Mouse (Mus musculus) v-Abl transformed pro-B cells (cell line): Measurements from ENCODE around the gene Fam25c.

Experiments
- in situ Hi-C, 2 experiments: fragments of 400-800 bp; cut with MboI; formaldehyde crosslinking; loops; one replicate each; pipeline ENCODE4 v1.15.1; 2025; ENCODE audit not compliant: unreplicated experiment in 2 of 2

Fam25c gene

DNA sequence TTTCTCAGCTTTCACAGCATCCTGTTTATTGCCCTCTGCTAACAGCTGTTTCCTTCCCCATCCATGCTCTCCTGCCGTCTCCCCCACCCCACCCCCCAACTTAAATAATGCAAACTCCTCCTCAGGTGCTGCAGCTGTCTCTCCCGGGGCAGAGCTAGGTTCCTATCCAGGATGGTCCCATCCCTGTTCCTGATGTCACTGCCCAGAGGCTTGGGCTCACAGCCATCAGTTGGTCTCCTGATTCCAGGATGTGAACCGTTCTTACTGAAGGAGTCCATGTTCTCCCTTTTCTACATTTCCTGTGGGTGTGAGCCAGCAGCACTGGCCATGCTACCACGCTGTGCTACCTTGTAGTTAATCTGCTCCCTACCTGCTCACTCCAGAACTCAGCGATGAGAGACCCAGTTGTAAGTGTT lies 52.0 kb downstream of the Fam25c start:
- in situ Hi-C loops: loop anchor here in 1 of 2 experiments (25.0 kb wide), 1 partner anchor 1116 kb away; the partner anchor contains the start of gene Wdfy4

DNA sequence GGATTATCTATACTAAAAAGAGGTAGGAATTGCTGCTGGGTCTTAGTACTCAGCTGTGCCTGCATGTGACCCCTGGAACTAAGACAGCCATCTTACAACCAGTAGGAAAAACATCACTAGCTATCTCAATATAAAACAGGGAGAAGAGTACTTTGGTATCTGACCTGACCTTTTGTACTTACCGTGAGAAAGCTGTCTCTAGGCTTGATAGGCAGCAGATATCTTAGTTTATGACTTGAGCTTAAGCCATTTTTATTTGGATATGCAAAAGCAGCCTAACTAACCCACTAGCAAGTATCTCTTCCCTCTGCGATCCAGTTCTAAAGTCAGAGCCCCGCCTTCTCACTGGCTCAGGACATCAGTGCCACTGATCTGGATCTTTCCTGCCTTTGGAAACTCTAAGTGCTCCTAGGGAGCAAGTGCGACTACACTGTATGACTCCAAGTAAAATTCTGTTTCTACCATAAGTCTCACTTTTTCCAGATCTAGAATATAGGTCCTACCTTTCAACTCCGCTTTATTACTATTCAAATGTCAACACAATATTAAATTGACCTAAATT lies 52.5 kb downstream of the Fam25c start:
- in situ Hi-C loops: loop anchor here in 1 of 2 experiments (25.0 kb wide), 1 partner anchor 1115 kb away; the partner anchor contains the start of gene Wdfy4
